Mouse (Mus musculus): ENCODE data around the gene Prrx2. TPM values are rescaled to one million over a fixed set of nuclear protein-coding genes. Genes with fewer than 3 reads are reported as not detected.
A peak's percentile ranks its signal among the peaks of the same experiment; 100 is the strongest.

Prrx2 gene
- polyA plus RNA-seq, 1 experiment from 2014 or later, result 140 TPM

GRCm38 (mm10) chr2:30829315-30829714 lies 5.5 kb upstream of the Prrx2 start:
- Histone ChIP-seq H3K36me3 (peaks cover 26% of the 10 kb centered on the region), H3K4me3 (no peak overlapping the region), H3K27ac (peak overlapping the region; percentile 83), H3K4me1 (peaks cover 70% of the 10 kb centered on the region), H3K9me3 (replicated peaks) (no peaks in the 10 kb centered on the region), H3K27me3 (ENCODE audit: low read depth, poor library complexity, severe bottlenecking) (no peaks in the 10 kb centered on the region)
- 39% methylated on average over 5 of the region's 5 CpGs for WGBS
- peak; percentile 62 for DNase-seq (ENCODE audit: low spot score)

DNA sequence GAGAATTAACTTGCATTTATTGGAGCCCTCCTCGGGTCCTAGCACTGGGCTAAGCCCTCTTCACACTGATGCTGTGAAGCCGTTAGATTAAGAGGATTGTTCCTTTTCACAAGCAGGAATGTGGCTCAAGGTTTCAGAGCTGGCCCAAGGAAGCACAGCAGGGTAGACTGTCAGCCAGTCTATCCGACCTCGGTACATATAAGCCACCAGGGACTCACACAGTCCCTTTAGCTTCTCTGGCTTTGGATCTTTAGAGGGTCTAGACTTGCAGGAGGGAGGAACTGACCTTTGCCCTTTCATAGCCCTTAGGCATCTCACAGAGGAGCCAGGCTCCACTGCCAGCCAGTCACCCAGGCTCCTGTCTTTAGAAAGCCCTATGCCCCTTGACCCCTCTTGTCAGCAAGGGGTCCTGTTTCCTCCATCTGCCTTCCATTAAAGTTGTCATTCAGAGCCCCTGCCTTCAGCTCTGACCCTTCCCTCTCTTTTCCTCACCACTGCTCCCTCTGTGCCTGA lies 4.4 kb upstream of the Prrx2 start, which contains the start of gene Asb6:
Gene Asb6, minus strand, starts transcription at position 51 of the 513 bp plus-strand sequence.
- no peaks in the 10 kb centered on the region for H3K9me3 ChIP-seq (replicated peaks)
- no peak within 1 kb of the TSS for H3K4me3 ChIP-seq
- WGBS, result 11% methylated on average over 4 of the region's 4 CpGs
- peaks cover 80% of the 10 kb centered on the region for H3K4me1 ChIP-seq
- H3K27me3 ChIP-seq (ENCODE audit: low read depth, poor library complexity, severe bottlenecking), result no peaks in the 10 kb centered on the region
- peak; percentile 45 for DNase-seq (ENCODE audit: low spot score)
- H3K36me3 ChIP-seq, result peaks cover 16% of the 10 kb centered on the region
- H3K27ac ChIP-seq, result peak within 1 kb of the TSS; percentile 83

DNA sequence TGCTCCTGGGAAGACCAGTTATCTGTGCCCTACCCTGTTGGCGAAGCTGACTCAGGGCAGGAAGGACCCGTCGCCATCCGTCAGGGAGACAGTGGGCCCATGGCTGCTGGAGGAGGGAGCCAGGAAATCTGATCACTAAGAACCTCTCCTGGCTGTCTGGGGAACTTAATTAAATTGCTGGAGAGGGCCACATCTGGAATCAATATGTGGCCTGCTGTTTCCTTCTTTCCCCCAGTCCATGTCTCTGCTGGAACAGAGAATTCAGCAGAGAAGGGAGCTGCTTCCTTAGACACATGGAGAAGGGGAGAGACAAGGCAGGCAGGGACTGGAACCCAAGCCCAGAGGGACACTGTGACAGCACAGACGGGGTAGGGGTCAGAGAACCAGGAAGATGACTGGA lies 1.1 kb upstream of the Prrx2 start:
- H3K27me3 ChIP-seq (ENCODE audit: low read depth, poor library complexity, severe bottlenecking), result no peaks in the 10 kb centered on the region
- peak; percentile 75 for DNase-seq (ENCODE audit: low spot score)
- peak overlapping the region; percentile 16 for H3K4me3 ChIP-seq
- H3K27ac ChIP-seq, result peak overlapping the region; percentile 96
- no peaks in the 10 kb centered on the region for H3K36me3 ChIP-seq
- H3K9me3 ChIP-seq (replicated peaks), result no peaks in the 10 kb centered on the region
- peaks cover 90% of the 10 kb centered on the region for H3K4me1 ChIP-seq
- WGBS, result 14% methylated on average over 5 of the region's 5 CpGs

- peak; percentile 93 for DNase-seq (ENCODE audit: low spot score)
- no peaks in the 10 kb centered on the region for H3K36me3 ChIP-seq
- H3K4me3 ChIP-seq, result peak overlapping the region; percentile 11
- H3K9me3 ChIP-seq (replicated peaks), result no peaks in the 10 kb centered on the region
- H3K27ac ChIP-seq, result peak overlapping the region; percentile 96
- H3K27me3 ChIP-seq (ENCODE audit: low read depth, poor library complexity, severe bottlenecking), result no peaks in the 10 kb centered on the region
- H3K4me1 ChIP-seq, result peaks cover 69% of the 10 kb centered on the region
- WGBS, result 3% methylated on average over 21 of the region's 21 CpGs
Observed at GRCm38 (mm10) chr2:30836238-30836990, 1.6 kb downstream of the Prrx2 start.

DNA sequence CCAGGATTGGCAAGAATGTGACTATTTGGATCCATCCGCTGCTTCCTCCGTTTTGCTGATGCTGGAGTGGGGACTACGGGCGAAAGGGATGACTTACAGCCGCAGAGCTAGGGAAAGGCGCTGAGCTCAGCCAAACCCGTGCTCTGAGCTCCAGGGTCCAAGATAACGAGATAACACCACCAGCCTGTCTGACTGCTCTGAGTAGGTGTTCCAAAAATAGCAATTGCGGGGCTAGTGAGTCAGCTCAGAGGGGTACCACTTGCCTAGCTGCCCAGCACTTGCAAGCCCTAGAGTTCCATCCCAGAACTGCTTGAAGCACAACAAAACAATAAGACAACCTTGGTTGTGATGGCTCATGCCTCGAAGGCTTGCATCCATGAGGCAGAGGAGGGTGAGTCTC lies 7.8 kb downstream of the Prrx2 start:
- Histone ChIP-seq H3K9me3 (replicated peaks) (no peaks in the 10 kb centered on the region), H3K27me3 (ENCODE audit: low read depth, poor library complexity, severe bottlenecking) (peaks cover 4% of the 10 kb centered on the region; the same call in 1 of the 2 replicates), H3K4me3 (no peak overlapping the region), H3K27ac (peak overlapping the region; percentile 66), H3K36me3 (0 out of 2 replicates have a peak, but pooled peaks cover 3% of the 10 kb centered on the region), H3K4me1 (peaks cover 54% of the 10 kb centered on the region)
- WGBS, result 51% methylated on average over 10 of the region's 10 CpGs
- DNase-seq (ENCODE audit: low spot score), result no peak

DNA sequence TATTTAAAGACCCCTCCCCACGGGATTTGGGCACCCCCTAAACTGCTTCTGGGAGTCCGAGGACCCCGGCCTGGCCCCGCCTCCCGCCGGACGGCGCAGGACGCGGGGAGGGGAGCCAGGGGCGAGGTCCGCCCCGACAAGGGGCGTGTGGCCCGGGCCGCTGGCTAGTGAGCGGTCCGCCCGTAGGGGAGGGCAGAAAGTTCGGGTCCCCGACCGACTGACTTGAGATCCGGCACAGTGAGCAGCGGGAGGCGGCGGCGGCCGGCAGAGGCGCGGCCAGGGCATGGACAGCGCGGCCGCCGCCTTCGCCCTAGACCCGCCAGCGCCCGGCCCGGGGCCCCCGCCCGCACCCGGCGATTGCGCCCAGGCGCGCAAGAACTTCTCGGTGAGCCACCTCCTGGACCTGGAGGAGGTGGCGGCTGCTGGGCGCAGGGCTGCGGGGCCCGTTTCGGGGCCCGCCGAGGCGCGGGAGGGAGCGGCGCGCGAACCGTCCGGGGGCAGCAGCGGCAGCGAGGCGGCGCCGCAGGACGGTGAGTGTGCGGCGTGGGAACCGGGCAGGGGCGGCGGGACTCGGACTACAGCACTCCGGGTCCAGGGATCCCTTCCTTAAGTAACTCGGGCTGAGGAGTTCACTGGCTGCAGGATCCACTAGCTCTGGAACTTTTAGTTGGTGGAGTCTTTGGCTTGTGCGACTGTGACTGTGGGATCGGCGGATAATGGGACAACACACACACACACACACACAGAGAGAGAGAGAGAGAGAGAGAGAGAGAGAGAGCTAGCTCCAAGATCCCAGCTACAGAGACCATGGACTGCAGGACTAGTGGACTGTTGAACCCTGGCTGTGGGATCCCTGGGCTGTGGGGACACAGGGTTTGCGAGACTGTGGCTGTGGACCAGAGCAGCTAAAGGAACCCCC lies 10.6 kb downstream of the Prrx2 start:
- peaks cover 26% of the 10 kb centered on the region for H3K36me3 ChIP-seq
- peak overlapping the region; percentile 90 for H3K4me3 ChIP-seq
- peak overlapping the region; percentile 96 for H3K27ac ChIP-seq
- peaks cover 69% of the 10 kb centered on the region for H3K4me1 ChIP-seq
- DNase-seq (ENCODE audit: low spot score), result peak; percentile 69
- H3K27me3 ChIP-seq (ENCODE audit: low read depth, poor library complexity, severe bottlenecking), result peaks cover 4% of the 10 kb centered on the region; the same call in 1 of the 2 replicates
- H3K9me3 ChIP-seq (replicated peaks), result no peaks in the 10 kb centered on the region
- 1% methylated on average over 79 of the region's 80 CpGs for WGBS

DNA sequence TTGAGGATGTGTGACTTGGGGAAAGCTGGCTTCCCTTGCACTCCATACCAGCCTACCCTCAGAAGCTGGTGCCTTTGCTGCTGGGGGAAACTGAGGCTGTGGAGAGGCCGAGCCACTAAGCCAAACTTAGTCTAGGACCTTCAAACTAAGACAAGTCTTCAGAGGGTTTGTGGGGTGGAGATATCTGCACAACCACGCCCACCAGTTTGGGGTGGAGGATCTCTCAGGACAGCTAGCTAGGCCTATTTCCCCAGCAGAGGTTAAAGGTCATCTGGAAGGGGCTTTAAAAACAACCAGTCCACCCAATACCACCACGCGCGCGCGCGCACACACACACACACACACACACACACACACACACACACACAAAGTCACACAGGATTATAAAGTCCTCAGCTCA lies 11.5 kb downstream of the Prrx2 start:
- WGBS, result 31% methylated on average over 8 of the region's 8 CpGs
- Histone ChIP-seq H3K4me1 (peaks cover 77% of the 10 kb centered on the region), H3K27me3 (ENCODE audit: low read depth, poor library complexity, severe bottlenecking) (peaks cover 4% of the 10 kb centered on the region; the same call in 1 of the 2 replicates), H3K36me3 (peaks cover 31% of the 10 kb centered on the region), H3K4me3 (peak overlapping the region; percentile 90), H3K27ac (peak overlapping the region; percentile 96), H3K9me3 (replicated peaks) (no peaks in the 10 kb centered on the region)
- no peak for DNase-seq (ENCODE audit: low spot score)

- Histone ChIP-seq H3K4me3 (peak overlapping the region; percentile 90), H3K27ac (peak overlapping the region; percentile 96), H3K9me3 (replicated peaks) (no peaks in the 10 kb centered on the region), H3K36me3 (peaks cover 31% of the 10 kb centered on the region), H3K27me3 (ENCODE audit: low read depth, poor library complexity, severe bottlenecking) (peaks cover 4% of the 10 kb centered on the region; the same call in 1 of the 2 replicates), H3K4me1 (peaks cover 82% of the 10 kb centered on the region)
- DNase-seq (ENCODE audit: low spot score), result no peak
- WGBS, result 3% methylated on average over 6 of the region's 6 CpGs
Observed at GRCm38 (mm10) chr2:30846723-30847122, 12.0 kb downstream of the Prrx2 start.

GRCm38 (mm10) chr2:30848184-30848583 lies 13.4 kb downstream of the Prrx2 start:
- no peaks in the 10 kb centered on the region for H3K9me3 ChIP-seq (replicated peaks)
- WGBS, result 78% methylated on average over 8 of the region's 8 CpGs
- no peak for DNase-seq (ENCODE audit: low spot score)
- H3K4me3 ChIP-seq, result peak overlapping the region; percentile 90; the same call in 1 of the 2 replicates
- H3K27ac ChIP-seq, result peak overlapping the region; percentile 53; the same call in 1 of the 2 replicates
- H3K36me3 ChIP-seq, result peaks cover 33% of the 10 kb centered on the region
- H3K27me3 ChIP-seq (ENCODE audit: low read depth, poor library complexity, severe bottlenecking), result peaks cover 4% of the 10 kb centered on the region; the same call in 1 of the 2 replicates
- peaks cover 87% of the 10 kb centered on the region for H3K4me1 ChIP-seq

GRCm38 (mm10) chr2:30850581-30850980 lies 15.8 kb downstream of the Prrx2 start:
- no peaks in the 10 kb centered on the region for H3K9me3 ChIP-seq (replicated peaks)
- H3K4me1 ChIP-seq, result peaks cover 93% of the 10 kb centered on the region
- peak overlapping the region; percentile 83 for H3K27ac ChIP-seq
- peaks cover 47% of the 10 kb centered on the region for H3K36me3 ChIP-seq
- H3K4me3 ChIP-seq, result peak overlapping the region; percentile 18; the same call in 1 of the 2 replicates
- no peak for DNase-seq (ENCODE audit: low spot score)
- no peaks in the 10 kb centered on the region for H3K27me3 ChIP-seq (ENCODE audit: low read depth, poor library complexity, severe bottlenecking)
- 21% methylated on average over 6 of the region's 6 CpGs for WGBS

DNA sequence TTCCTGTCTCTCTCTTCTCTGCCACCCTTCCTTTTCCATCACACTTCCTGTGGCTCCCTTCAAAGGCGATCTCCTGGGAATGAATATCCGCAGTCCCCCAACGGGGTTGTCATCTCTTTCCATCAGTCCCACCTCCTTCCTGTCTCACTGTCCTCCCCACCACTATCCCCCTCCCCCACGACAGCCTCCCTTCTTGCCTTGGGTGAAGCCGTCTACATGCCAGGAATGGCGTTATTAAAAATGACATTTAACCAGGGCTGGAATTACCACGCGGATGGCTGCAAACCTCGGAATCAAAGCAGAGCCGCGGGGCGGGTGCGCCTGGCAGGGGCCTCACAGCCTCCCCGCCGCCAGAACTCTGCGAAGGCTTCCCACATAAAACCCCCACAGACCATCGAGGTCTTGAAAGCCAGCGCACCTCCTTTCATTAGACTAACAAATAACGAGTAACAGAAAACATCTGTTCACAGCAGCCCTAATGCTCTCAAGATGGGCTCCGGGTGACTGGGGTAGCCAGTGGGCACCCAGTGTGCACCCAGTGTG lies 18.1 kb downstream of the Prrx2 start:
- peaks cover 94% of the 10 kb centered on the region for H3K4me1 ChIP-seq
- WGBS, result 17% methylated on average over 20 of the region's 20 CpGs
- DNase-seq (ENCODE audit: low spot score), result peak; percentile 78
- H3K4me3 ChIP-seq, result peak overlapping the region; percentile 31
- H3K27me3 ChIP-seq (ENCODE audit: low read depth, poor library complexity, severe bottlenecking), result no peaks in the 10 kb centered on the region
- peak overlapping the region; percentile 83 for H3K27ac ChIP-seq
- peaks cover 53% of the 10 kb centered on the region for H3K36me3 ChIP-seq
- H3K9me3 ChIP-seq (replicated peaks), result no peaks in the 10 kb centered on the region

GRCm38 (mm10) chr2:30857076-30857475 lies 22.3 kb downstream of the Prrx2 start:
- H3K4me1 ChIP-seq, result peaks cover 92% of the 10 kb centered on the region
- 0 out of 2 replicates have a peak overlapping the region, but pooled peaks have one; percentile 22 for H3K27ac ChIP-seq
- no peak overlapping the region for H3K4me3 ChIP-seq
- 80% methylated on average over 6 of the region's 6 CpGs for WGBS
- DNase-seq (ENCODE audit: low spot score), result no peak
- H3K36me3 ChIP-seq, result peaks cover 36% of the 10 kb centered on the region
- no peaks in the 10 kb centered on the region for H3K27me3 ChIP-seq (ENCODE audit: low read depth, poor library complexity, severe bottlenecking)
- no peaks in the 10 kb centered on the region for H3K9me3 ChIP-seq (replicated peaks)

Data from limb, embryonic 10.5 days (tissue).